Mouse (Mus musculus): Measurements from ENCODE around the gene Dcst2. TPM values are rescaled to one million over a fixed set of nuclear protein-coding genes. Genes with fewer than 3 reads are reported as not detected.
A peak's percentile ranks its signal among the peaks of the same experiment; 100 is the strongest.

The Dcst2 gene
- 0.14 and 0.36 TPM in 2 replicates for polyA plus RNA-seq (2014; fragmentation: Nextera tagmentation; extraction: Ambion mirVana)

- DNase-seq (no peak), ATAC-seq (ENCODE audit: low FRiP score, low TSS enrichment) (no peak)
- no peaks in the 10 kb centered on the region for H3K27me3 ChIP-seq (ENCODE audit: control insufficient read depth, insufficient read depth, low read length)
- no peak within 1 kb of the TSS for H3K27ac ChIP-seq (replicated peaks; ENCODE audit: low read depth, low read length)
- H3K4me1 ChIP-seq (ENCODE audit: control insufficient read depth, insufficient read depth, low read length), result no peaks in the 10 kb centered on the region
- H3K36me3 ChIP-seq (ENCODE audit: control insufficient read depth, insufficient read depth, low read length), result no peaks in the 10 kb centered on the region
- no peak within 1 kb of the TSS for H3K4me2 ChIP-seq (ENCODE audit: low read length)
- H3K4me3 ChIP-seq (replicated peaks; ENCODE audit: low read depth, low read length), result no peak within 1 kb of the TSS
- no peaks in the 10 kb centered on the region for H3K9me3 ChIP-seq (ENCODE audit: control insufficient read depth, low read length)
- no peak within 1 kb of the TSS for H3K9ac ChIP-seq (replicated peaks; ENCODE audit: low read length)
- WGBS, result 88% methylated on average over 7 of the region's 7 CpGs
These were observed at the start of gene Dcst2 for GRCm38 (mm10) chr3:89361675-89362074. Gene Dcst2, plus strand, starts transcription at chr3:89361975.

GRCm38 (mm10) chr3:89314340-89314739 is 47.4 kb upstream of the Dcst2 start:
- WGBS, result 70% methylated on average over 5 of the region's 5 CpGs
- no peak for ATAC-seq (ENCODE audit: low FRiP score, low TSS enrichment)
- no peak overlapping the region for H3K4me2 ChIP-seq (ENCODE audit: low read length)
- H3K9me3 ChIP-seq (ENCODE audit: control insufficient read depth, low read length), result no peaks in the 10 kb centered on the region
- peaks cover 33% of the 10 kb centered on the region for H3K4me1 ChIP-seq (ENCODE audit: control insufficient read depth, insufficient read depth, low read length)
- H3K36me3 ChIP-seq (ENCODE audit: control insufficient read depth, insufficient read depth, low read length), result peaks cover 22% of the 10 kb centered on the region
- no peak for DNase-seq
- peaks cover 23% of the 10 kb centered on the region for H3K27me3 ChIP-seq (ENCODE audit: control insufficient read depth, insufficient read depth, low read length)
- H3K27ac ChIP-seq (replicated peaks; ENCODE audit: low read depth, low read length), result no peak overlapping the region
- H3K9ac ChIP-seq (replicated peaks; ENCODE audit: low read length), result no peak overlapping the region
- no peak overlapping the region for H3K4me3 ChIP-seq (replicated peaks; ENCODE audit: low read depth, low read length)

DNA sequence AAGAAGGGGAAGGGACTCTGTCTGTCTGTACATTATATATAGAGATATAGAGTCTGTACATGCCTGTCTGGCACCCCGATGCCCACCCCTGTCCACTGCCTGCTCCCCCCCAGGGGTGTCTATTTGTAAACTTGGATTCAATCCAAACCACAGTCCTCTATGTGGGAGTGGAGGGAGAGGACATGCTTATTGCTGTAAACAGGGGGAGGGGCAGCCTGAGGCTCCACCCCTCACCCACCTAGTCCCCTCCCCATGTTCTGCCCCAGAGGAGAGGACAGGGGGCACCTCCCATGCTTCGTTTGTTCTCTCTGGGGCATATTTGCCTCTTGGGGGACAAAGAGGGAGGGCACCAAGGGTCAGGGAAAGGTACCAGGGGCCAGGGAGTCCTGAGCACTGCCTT is 47.0 kb upstream of the Dcst2 start:
- 29% methylated on average over 2 of the region's 2 CpGs for WGBS
- Histone ChIP-seq H3K36me3 (ENCODE audit: control insufficient read depth, insufficient read depth, low read length) (peaks cover 22% of the 10 kb centered on the region), H3K4me3 (replicated peaks; ENCODE audit: low read depth, low read length) (no peak overlapping the region), H3K4me2 (ENCODE audit: low read length) (peak overlapping the region; percentile 45; the same call in 1 of the 2 replicates), H3K9me3 (ENCODE audit: control insufficient read depth, low read length) (no peaks in the 10 kb centered on the region), H3K4me1 (ENCODE audit: control insufficient read depth, insufficient read depth, low read length) (peaks cover 37% of the 10 kb centered on the region), H3K9ac (replicated peaks; ENCODE audit: low read length) (no peak overlapping the region), H3K27me3 (ENCODE audit: control insufficient read depth, insufficient read depth, low read length) (peaks cover 27% of the 10 kb centered on the region), H3K27ac (replicated peaks; ENCODE audit: low read depth, low read length) (no peak overlapping the region)
- no peak for ATAC-seq (ENCODE audit: low FRiP score, low TSS enrichment)
- no peak for DNase-seq

- ATAC-seq (ENCODE audit: low FRiP score, low TSS enrichment), result 0 out of 2 replicates have a peak, but pooled peaks have one; percentile 15
- DNase-seq, result peak; percentile 84
- 0 out of 2 replicates have a peak overlapping the region, but pooled peaks have one; percentile 12 for H3K4me3 ChIP-seq (replicated peaks; ENCODE audit: low read depth, low read length)
- H3K9ac ChIP-seq (replicated peaks; ENCODE audit: low read length), result 0 out of 2 replicates have a peak overlapping the region, but pooled peaks have one; percentile 25
- peaks cover 42% of the 10 kb centered on the region for H3K4me1 ChIP-seq (ENCODE audit: control insufficient read depth, insufficient read depth, low read length)
- WGBS, result 7% methylated on average over 26 of the region's 26 CpGs
- H3K27me3 ChIP-seq (ENCODE audit: control insufficient read depth, insufficient read depth, low read length), result peaks cover 27% of the 10 kb centered on the region
- H3K9me3 ChIP-seq (ENCODE audit: control insufficient read depth, low read length), result no peaks in the 10 kb centered on the region
- H3K27ac ChIP-seq (replicated peaks; ENCODE audit: low read depth, low read length), result no peak overlapping the region
- peaks cover 22% of the 10 kb centered on the region for H3K36me3 ChIP-seq (ENCODE audit: control insufficient read depth, insufficient read depth, low read length)
- peak overlapping the region; percentile 45 for H3K4me2 ChIP-seq (ENCODE audit: low read length)
These were observed 46.4 kb upstream of the Dcst2 start for GRCm38 (mm10) chr3:89315195-89315929.

DNA sequence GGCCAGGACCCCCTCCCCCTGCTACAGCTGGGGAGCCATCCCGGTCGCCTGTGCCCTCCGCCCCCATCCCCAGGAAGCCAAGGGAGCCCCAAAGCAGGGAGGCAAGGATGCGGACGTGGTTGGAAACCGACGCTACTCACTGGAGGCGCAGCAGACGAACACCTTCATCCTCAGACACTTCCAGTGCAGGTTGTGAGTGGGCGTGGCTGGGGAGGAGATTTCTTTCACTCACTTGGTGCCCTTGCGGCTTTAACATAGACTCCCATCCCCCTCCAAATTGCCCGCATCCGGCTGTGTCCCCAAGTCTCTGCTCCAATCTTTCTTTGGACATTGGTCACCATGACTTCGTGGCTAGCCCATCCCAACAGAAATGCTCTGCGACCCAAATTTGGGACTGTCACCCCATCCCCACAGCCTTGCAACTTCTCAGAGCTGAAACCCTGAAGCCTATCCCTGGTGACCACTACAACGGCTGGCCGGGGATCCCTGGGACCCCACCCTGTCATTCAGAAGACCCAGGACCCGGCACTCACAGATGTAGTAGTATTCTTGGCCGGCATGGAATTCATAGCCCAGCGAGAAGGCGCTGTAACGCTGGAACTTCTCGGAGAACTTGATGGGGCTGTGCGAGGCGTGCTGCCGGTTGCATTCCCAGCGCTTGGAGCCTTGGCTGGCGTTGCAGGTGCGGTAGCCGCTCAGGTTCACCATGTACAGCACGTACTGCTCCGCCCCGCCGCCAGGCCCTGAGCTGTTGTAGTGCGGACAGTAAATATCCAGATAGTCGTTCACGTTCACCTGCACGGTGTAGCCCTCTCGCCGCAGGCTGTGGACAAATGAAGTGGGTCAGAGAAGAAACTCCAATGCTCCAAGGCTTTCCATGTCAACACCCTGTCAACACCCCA is 45.6 kb upstream of the Dcst2 start:
- Histone ChIP-seq H3K4me1 (ENCODE audit: control insufficient read depth, insufficient read depth, low read length) (peaks cover 49% of the 10 kb centered on the region), H3K4me2 (ENCODE audit: low read length) (peak overlapping the region; percentile 45), H3K9ac (replicated peaks; ENCODE audit: low read length) (no peak overlapping the region; the same call in 1 of the 2 replicates), H3K27ac (replicated peaks; ENCODE audit: low read depth, low read length) (no peak overlapping the region), H3K36me3 (ENCODE audit: control insufficient read depth, insufficient read depth, low read length) (peaks cover 22% of the 10 kb centered on the region), H3K27me3 (ENCODE audit: control insufficient read depth, insufficient read depth, low read length) (peaks cover 30% of the 10 kb centered on the region), H3K4me3 (replicated peaks; ENCODE audit: low read depth, low read length) (0 out of 2 replicates have a peak overlapping the region, but pooled peaks have one; percentile 12), H3K9me3 (ENCODE audit: control insufficient read depth, low read length) (no peaks in the 10 kb centered on the region)
- ATAC-seq (ENCODE audit: low FRiP score, low TSS enrichment) (no peak), DNase-seq (no peak)
- 7% methylated on average over 40 of the region's 40 CpGs for WGBS

DNA sequence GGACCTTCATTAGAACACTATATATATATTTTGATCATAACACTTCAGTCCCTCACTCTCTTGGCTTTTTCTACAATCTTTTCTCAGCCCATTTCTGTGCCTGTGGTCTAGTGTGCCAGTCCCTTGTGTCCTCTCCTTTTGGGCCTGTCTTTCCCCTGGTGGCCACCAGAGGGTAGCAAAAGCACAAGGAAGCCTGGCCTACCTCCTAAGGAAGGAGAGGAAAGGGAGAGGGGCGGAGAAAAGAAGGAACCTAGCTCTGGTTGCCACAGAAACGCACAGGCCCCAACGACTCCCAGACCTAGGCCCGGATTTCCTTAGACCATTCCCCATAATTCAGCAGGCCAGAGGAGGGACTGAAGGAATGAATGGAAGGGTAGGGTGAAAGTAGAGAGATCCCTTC is 44.9 kb upstream of the Dcst2 start:
- H3K27ac ChIP-seq (replicated peaks; ENCODE audit: low read depth, low read length), result no peak overlapping the region

GRCm38 (mm10) chr3:89317246-89317645 is 44.5 kb upstream of the Dcst2 start:
- ATAC-seq (ENCODE audit: low FRiP score, low TSS enrichment), result no peak
- Histone ChIP-seq H3K4me1 (ENCODE audit: control insufficient read depth, insufficient read depth, low read length) (peaks cover 50% of the 10 kb centered on the region), H3K36me3 (ENCODE audit: control insufficient read depth, insufficient read depth, low read length) (peaks cover 22% of the 10 kb centered on the region), H3K4me3 (replicated peaks; ENCODE audit: low read depth, low read length) (no peak overlapping the region), H3K9me3 (ENCODE audit: control insufficient read depth, low read length) (no peaks in the 10 kb centered on the region), H3K4me2 (ENCODE audit: low read length) (0 out of 2 replicates have a peak overlapping the region, but pooled peaks have one; percentile 1), H3K27me3 (ENCODE audit: control insufficient read depth, insufficient read depth, low read length) (peaks cover 30% of the 10 kb centered on the region), H3K27ac (replicated peaks; ENCODE audit: low read depth, low read length) (no peak overlapping the region; the same call in 1 of the 2 replicates), H3K9ac (replicated peaks; ENCODE audit: low read length) (no peak overlapping the region)
- 54% methylated on average over 6 of the region's 6 CpGs for WGBS
- no peak for DNase-seq

More for the DNA sequence above, 44.9 kb upstream of the Dcst2 start:
- no peaks in the 10 kb centered on the region for H3K9me3 ChIP-seq (ENCODE audit: control insufficient read depth, low read length)
- H3K4me1 ChIP-seq (ENCODE audit: control insufficient read depth, insufficient read depth, low read length), result peaks cover 50% of the 10 kb centered on the region
- peak overlapping the region; percentile 45 for H3K4me2 ChIP-seq (ENCODE audit: low read length)
- H3K36me3 ChIP-seq (ENCODE audit: control insufficient read depth, insufficient read depth, low read length), result peaks cover 22% of the 10 kb centered on the region
- DNase-seq (peak; percentile 93), ATAC-seq (ENCODE audit: low FRiP score, low TSS enrichment) (no peak)
- no peak overlapping the region for H3K4me3 ChIP-seq (replicated peaks; ENCODE audit: low read depth, low read length)
- no peak overlapping the region for H3K9ac ChIP-seq (replicated peaks; ENCODE audit: low read length)
- H3K27me3 ChIP-seq (ENCODE audit: control insufficient read depth, insufficient read depth, low read length), result peaks cover 30% of the 10 kb centered on the region
- under 1% methylated on average over 4 of the region's 4 CpGs for WGBS

DNA sequence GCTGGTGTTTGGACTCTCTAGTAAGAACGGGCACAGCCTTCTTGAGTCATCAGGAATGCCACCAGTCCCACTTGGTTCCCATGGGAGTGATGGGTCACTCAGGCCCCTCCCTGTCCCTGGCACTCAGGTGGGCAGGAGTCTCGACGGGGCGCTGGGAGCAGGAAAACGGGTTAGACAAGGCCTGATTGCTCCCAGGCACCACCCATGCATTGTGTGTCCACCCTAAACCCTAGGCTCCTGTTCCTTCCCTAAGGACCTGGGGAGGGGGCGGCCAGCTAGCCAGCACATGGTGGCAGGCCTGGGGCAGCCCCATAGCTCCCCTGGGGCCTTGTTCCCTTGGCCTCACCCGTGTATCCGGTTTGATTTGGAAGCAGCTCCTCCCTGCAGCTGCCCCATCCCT is 43.5 kb upstream of the Dcst2 start:
- H3K27me3 ChIP-seq (ENCODE audit: control insufficient read depth, insufficient read depth, low read length), result peaks cover 30% of the 10 kb centered on the region
- DNase-seq (no peak), ATAC-seq (ENCODE audit: low FRiP score, low TSS enrichment) (no peak)
- H3K4me1 ChIP-seq (ENCODE audit: control insufficient read depth, insufficient read depth, low read length), result peaks cover 50% of the 10 kb centered on the region
- H3K9me3 ChIP-seq (ENCODE audit: control insufficient read depth, low read length), result no peaks in the 10 kb centered on the region
- peaks cover 18% of the 10 kb centered on the region for H3K36me3 ChIP-seq (ENCODE audit: control insufficient read depth, insufficient read depth, low read length)
- no peak overlapping the region for H3K9ac ChIP-seq (replicated peaks; ENCODE audit: low read length)
- H3K4me2 ChIP-seq (ENCODE audit: low read length), result no peak overlapping the region
- no peak overlapping the region for H3K27ac ChIP-seq (replicated peaks; ENCODE audit: low read depth, low read length)
- WGBS, result 72% methylated on average over 8 of the region's 8 CpGs
- H3K4me3 ChIP-seq (replicated peaks; ENCODE audit: low read depth, low read length), result no peak overlapping the region
